Mouse (Mus musculus) heart, adult 11 months (tissue): Measurements from ENCODE around the gene Kntc1.

ENCODE experiments used
- DNase-seq: peaks from one replicate; pipeline ENCODE4 v3.0.0; 2022

Kntc1 gene

DNA sequence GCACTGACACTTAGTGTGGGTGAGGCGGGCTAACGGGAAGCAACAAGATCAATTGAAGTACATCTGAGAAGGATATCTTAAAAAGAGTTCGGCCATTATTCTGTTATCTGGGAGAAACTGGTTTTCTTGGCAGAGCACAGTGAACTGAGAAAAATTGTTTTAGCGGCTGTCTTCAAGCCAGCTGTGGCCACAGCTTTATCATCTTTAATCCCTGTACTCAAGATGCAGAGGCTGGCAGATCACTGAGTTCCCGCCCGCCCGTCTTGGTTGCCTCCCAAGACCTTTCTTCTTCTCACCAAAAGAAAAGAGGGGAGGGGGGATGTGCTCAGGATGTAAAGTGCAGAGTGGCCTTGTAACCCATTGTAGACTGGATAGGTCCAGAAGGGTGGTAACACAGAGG is 67.4 kb downstream of the Kntc1 start:
- no peak for DNase-seq

DNA sequence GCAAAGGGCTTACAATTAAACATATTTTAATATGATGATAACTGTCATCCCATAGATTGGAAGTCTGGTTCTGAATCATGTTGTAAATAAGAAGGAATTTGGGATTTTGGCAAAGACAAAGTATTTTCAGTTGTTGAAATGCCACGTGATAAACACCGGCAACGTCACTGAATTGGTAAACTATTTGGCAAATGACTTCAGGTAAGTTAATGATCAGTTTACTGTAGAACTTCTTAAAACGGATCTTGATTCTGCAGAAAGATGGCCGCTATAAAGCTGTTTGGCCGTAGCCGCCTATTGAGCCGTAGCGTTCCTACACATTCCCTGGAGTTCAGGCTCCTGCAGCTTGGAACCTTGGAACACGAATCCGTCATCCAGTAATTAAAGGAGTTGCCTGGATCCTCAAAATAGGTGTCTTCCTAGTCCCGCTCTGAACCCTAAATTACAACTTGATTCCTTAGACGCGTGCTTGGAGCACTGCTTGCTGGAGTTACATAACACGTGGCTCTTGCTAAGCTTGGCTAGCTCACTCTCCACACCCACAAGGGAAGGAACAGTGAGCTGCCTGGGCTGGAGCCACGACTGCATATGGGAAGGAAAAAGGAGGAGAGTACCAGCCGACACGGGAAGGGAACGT is 69.5 kb downstream of the Kntc1 start:
- DNase-seq: no peak

DNA sequence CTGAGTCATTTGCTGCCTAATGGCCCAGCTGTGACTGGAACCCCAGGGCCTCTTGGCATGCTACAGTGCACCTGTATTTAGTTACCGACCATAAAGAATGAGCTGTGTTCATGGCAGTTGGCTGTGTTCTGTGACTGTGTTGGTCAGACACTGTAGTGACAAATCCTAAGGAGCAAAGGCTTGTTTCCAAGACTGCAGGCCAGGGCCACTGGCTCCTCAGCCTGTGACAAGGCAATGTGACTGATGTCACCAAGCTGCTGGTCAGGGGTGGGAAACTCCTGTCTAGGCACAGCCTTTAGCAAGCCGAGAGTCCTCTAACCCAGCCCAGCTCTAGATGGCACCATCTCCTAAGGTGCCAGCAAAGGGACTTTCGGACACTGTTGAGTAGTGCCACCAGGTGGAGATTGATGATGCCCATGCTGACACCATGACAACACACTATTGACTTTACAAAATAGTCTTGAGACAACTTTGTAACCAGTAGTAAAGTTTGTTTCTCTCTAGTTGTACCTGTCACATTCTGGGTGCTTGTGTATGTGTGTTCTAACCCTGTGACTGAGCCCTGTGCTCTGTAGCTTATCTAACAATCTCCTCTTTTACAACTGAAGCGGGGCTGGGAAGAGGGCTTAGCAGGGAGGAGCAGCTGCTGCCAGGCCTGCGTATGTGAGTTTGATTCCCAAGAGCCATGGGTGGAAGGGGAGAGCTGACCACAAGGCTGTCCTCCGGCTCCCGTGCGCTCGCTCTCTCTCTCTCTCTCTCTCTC is 71.2 kb downstream of the Kntc1 start:
- no peak for DNase-seq

DNA sequence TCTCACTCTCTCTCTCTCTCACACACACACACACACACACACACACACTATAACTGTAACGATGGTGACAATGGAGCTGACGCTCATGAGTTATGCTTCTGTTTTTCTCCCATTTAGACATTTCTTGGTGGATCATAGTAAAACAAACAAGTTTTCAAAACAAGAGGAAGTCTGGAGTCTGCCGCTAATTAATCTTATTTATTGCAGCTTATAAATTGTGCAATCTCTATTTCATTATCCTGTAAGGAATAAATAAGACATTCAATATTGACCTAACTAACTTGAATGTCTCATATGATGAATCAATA is 71.7 kb downstream of the Kntc1 start:
- no peak for DNase-seq

DNA sequence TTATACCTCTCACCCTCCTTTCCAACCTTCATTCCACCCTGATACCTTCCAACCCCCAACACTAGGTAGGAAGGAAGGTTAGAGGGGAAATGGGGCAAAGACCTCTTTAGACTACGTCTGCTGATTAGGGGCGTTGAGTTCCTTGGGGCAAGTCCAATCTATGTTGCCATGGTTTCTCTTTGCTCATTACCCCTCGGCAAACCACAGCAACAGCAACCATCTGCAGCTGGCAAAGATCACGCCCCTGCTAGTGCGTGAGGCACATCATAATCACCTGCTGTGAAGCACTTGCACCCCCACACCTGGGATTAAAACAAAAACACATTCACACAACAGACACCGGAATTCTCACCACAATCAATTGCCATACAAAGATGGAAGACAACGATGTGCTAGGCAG is 73.2 kb downstream of the Kntc1 start:
- DNase-seq: no peak

DNA sequence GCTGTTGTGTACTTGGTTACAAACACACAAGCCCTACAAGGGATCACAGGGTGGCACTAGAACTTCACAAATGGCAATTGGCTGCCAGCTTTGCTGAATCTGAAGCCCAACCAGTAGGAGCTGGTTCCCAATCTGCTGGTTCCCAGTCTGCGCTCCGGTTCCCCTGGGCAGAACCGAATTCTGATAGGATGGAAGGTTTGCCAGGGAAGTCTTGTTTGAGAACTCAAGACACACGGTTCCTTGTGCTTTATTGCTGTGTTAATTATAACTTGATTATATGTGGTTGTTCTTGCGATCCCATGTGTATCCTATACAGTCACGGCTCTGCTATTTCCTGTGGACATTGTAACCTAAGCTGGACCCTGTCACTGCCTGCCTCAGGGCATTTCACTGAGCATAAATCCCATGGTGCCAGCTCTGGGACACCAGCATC is 78.2 kb downstream of the Kntc1 start:
- DNase-seq: no peak

DNA sequence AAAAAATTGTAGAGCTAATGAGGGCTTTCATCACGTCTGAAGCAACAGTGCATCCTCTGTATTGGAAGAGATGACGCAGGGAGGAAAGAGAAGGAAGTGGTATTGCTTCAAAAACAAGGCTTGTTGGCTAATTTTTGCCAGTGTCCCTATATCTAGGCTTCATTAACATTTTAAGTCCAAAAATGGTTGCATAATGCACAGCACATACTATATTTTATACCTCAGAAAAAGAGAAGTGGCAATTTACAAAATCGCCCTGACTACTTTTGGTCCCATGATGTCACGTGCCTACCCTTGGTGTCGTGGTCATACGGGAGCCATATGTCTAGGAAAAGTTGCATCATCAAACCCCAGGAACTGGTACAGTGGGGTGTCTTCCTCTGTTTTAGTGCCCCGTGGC is 82.8 kb downstream of the Kntc1 start:
- DNase-seq: no peak

DNA sequence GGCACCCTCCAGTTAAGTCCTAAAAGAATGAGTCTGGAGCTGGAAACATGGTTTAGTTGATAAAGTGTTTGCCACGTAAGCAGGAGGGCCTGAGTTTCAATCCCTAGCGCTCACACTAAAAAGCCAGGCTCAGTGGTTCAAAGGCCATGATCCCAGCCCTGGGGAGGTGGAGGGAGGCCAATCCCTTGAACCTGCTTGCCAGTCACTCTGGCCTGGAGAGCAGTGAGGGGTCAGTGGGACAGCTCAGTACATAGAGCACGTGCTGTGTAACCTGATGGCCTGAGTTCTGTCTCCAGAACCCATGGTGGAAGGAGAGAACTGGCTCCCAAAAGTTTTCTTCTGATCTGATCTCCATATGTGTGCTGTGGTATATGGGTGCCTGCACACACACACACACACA is 85.3 kb downstream of the Kntc1 start:
- no peak for DNase-seq

DNA sequence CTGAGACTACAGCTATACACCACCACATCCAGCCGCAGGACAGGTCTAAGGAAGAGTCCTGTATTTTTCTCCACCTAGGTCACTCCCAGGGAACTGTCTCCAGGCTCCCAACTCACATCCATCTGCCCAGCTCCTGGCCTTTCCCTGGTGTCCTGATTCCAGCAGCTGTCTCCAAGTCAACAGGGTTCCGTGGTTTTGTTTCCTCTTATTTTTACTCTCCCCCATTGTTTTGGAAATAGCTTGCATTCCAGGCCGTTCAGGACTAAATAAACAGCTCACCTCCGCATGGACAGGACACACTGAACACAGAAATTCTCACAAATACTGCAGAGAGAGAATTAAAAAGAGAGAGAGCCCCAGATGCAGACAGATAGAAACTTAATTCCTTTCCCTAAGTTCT is 87.9 kb downstream of the Kntc1 start:
- DNase-seq: no peak

DNA sequence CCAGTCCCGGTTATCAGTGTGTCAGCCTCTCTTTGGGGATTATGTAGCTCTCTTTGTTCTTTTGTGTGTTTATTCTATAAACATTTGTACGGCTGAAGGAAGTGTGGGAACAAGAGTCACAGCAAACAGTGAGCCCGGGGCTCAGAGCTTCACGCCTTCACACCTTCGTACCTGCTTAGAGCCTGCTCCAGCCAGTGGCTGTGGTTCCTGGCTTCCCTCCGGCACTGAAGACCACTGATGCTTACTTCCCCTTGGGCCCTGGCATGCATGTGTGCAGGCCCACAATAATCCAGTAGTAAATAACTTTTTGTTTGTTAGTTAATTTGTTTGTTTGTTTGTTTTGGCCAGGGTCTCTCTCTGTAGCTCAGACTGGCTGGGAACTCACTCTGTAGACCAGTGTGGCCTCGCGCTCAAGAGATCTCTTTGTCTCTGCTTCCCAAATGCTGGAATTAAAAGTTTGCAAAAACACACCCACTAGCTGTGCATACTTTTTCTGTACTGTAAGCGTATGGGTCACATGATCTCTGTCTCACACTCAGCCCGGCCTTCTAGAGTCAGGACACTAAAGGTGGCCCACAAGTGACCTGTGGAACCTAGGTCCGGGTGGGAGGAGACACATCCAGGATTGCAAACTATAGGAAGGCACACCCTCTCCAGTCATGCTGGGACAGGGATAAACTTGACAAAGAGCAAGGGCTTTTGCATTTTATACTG is 92.9 kb downstream of the Kntc1 start:
- no peak for DNase-seq

DNA sequence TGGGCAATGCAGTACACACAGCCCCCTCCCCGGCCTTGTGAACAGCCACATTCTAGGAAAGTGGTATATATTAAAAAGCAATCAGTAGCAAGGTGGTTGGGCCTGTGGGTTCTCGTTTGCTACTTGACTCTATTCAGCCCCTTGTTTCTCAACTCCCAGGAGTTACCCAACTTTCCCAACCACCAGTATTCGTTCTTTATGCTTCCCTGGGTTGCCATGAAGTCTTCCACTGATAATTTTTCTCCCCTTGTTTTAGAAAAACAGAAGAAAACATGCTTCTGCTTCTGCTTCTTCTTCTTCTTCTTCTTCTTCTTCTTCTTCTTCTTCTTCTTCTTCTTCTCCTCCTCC is 93.4 kb downstream of the Kntc1 start:
- no peak for DNase-seq

DNA sequence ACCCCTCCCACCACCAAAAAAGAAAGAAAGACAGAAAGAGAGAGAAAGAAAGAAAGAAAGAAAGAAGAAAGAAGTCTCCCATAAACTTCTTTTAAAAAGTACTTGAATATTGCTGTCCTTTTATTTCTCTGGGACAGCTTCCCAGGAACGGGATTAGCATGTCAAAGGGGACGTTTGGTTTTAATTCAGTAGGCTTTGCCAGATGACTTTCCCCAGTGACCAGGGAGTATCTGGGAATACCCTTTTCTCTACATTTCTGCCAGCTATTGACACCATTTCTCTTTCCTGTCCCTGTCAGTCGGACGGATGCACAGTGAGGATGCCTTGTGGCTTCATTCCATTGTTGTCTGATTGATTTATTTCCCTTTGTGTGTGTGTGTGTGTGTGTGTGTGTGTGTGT is 94.3 kb downstream of the Kntc1 start:
- no peak for DNase-seq

DNA sequence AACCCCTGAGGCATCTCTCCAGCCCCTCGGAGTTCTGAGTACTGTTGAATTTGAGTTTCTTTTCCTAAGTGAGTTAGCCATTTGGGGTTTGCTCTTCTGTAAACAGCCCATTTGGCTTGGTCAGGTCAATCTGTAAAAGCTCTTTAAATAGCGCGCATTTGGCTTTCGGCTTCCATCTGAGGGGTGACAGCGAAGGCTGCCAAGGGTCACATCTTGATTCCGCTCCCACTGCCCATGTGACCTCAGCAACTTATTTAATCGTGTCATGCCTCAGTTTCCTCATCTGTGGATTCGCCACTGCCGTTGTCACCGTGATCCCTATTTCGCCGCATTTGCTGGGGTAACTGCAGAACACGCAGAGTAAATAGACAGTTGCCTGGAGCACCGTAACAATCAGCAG is 94.8 kb downstream of the Kntc1 start:
- DNase-seq: no peak

DNA sequence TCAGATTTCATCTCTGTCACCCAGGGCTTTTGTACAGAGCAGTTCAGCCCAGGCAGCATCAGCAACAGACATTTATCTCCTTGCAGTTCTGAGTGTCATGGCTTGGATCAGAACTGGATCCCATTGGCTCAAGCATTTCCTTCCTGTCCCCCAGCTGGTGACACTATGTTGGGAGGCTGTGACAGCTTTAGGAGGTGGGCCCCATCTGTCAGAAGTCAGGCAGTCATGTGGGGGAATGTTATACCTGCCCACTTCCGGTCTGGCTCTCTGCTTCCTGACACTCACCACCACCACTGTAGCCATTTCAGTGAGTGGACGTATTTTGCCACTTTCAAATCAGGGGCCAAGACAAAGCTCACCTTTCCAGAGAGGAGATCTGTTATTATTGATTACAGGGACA is 101.9 kb downstream of the Kntc1 start:
- no peak for DNase-seq

DNA sequence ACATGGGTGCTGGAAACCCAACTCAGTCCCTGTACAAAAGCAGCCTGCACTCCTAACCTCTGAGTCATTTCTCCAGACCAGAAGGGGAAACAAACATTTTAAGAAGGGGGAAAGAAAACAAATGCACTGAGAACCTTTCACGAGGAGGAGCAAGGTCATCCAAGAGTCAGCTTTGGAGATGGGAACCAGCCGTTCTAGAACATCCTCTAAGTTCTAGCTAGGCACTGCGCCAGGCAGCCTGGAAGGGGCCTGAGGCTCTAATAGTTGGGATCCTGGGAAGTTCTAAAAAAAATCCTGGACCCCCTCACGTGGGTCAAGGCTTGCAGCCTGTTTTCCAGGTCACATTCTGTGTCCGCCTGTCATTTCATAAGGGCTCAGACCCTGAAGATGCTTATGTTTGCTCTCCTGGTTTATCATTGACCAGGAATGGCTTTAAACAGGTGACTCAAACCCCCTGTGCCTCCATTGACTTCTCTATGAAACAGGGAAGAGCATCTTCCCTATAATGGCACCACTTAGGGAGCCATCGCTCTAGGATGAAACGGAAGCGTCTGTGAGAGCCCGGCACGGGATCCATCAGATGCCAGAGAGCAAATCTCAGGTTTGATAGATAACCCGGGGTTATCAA is 104.5 kb downstream of the Kntc1 start:
- peak; percentile 92 for DNase-seq

DNA sequence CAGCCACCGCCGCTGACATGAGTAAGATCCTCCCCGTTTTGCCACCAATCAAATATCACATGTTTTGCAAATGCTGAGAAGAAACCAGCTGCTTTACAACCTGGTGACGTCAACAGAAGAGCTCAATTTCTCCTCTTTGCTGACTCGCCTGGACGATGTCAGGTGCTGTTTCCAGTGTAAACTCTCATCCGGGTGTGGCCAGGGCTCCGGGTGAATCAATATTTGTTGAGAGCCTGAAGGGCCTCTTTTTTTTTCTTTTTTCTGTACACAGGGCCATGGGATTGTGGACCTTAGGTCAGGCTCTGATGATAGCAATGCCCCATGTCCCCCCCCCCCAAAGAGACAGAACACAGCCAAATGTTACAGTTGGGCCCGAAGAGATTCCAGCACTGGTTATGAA is 105.0 kb downstream of the Kntc1 start:
- no peak for DNase-seq

DNA sequence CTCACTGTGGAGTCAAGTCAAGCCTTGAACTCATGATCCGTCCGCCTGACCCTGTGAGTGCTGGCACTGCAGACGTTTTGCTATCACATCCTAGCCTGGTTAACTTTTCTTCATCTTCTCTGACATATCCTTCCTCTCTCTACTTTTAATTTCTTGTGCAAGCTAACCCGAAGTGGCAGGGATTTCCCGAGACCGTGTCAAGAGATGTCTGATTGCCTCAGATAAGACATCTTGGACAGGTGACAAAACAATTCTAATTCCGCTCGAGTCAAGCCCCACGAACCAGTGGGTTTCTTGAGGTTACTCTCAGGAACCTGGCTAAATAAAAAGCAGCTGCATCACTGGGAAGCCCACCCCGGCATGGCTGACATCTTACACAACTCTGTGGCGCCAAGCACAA is 109.3 kb downstream of the Kntc1 start:
- no peak for DNase-seq

DNA sequence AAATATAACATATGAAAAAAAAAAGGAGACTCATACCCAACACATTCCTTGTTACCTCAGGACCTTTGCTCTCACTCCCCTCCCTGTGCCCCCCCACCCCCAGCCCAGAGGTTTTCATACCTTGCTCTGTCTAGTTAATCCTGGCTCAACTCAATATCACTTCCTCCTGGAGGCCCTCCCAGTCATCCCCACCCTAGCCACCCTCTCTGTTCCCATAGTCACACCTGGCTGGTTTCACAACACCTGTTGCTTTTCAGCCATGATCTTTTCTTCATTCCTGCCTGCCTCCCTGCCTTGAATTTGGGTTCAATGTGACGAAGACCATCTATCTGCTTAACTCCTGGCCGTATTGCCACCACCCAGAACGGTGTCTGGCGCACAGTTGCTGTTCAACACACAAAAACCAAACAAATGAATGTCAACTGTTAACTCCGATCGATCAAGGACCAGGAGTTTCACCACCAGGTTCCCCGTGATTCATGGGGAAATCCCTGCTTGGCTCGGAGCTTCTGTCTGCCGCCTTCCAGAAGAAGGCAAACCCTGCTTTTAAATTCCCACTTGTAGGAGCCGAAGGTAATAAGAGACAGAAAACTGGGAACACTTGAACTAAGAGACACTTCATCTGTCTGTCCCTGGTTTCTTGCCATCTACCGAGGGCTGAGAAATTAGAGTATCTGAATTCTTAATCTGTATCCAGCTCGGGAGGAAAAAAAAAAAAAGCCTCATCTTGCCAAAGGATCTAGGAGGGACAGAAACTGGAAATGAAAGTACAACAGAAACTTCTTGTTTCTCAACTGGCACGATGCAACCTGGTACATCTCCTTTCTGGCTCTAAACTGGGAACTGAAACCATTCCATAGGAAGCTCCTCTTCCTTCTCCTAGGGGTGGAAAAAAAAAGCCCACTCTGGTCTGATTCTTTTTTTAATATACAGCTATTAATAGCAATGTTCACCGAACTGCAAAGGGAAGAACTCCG is 113.1 kb downstream of the Kntc1 start:
- no peak for DNase-seq

DNA sequence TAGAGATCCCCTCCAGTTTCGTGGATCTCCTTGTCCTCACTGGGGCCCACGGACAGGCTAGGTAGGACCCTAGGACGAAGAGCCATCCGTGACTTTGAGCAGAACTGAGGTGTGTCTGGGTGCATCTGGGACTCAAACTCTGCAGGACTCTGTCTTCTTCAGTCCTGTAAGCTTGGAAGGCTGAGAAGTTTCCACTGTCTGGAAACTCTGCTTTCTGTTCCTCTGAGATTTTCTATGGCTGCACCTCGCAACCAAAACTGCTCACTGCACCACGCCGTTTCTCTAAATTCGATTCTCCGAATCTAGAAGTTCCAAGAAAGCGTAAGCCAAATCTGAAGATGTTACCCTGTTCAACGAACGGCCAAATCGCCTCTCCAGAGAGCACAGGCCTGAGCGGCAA is 114.4 kb downstream of the Kntc1 start:
- DNase-seq: no peak

DNA sequence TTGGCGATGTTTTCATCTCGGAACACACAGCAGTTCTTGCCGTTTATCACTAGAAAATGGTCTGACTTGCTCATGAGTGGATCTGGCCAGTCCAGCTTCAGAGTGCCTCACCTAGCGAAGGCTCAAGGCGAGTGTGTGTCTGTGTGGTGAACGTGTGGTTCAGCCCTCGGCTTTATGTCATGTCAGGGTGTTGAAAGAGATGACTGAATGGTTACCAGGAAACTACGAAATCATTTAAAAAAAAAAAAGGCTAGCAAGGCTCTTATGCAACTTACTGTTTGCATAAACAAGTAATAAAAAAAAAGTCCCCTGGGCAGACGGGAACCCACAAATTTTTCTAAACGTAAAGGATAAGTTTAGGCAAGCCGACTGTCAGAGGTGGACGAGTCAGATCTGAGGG is 115.8 kb downstream of the Kntc1 start, which contains the start of gene Hcar2:
TSS of gene Hcar2 (minus strand) at position 135 of the 400 bp plus-strand sequence.
- no peak for DNase-seq

DNA sequence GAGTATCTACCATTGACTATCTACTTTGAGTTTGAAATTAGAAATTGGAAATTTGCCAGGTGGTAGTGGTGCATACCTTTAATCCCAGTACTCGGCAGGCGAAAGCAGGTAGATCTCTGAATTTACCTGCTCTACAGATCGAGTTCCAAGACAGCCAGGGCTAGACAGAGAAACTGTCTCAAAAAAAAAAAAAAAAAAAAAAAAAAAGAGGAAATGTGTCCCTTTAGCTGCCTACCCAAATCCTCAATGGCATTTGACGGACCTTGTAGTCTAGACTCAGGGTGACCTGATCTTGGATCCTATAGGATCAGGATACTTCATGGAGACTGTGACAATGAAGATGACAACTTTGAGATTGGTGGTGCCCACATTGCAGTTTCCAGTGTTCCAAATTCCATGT is 116.9 kb downstream of the Kntc1 start:
- no peak for DNase-seq

DNA sequence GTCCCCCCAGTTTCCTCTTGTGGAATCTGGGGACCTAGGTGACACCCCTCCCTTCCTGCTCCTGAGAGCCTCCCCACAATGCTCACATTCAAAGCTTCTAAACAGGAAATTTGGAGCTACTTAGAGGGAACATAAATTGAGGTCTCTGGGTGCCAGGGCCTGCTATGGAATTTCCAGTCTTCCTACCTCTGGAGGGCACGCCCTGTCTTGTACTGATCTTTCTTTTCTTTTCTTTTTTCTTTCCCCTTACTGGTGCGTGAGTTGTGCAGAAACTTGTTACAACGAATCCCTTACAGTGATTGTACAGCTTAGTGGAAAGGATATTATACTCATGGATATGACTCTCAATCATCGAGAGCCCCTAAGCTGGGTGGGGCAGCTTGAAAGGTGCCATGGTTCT is 120.1 kb downstream of the Kntc1 start:
- no peak for DNase-seq
